Mouse (Mus musculus) C2C12 (cell line): ENCODE measurements around the gene Sez6l2.

Experiments
- CEBPB ChIP-seq: IDR thresholded peaks from one replicate; pipeline ENCODE4 v1.6.1; 2011; ENCODE audit warnings: low read depth, mild to moderate bottlenecking, control low read depth, moderate library complexity
- CTCF ChIP-seq: IDR thresholded peaks from one replicate; pipeline ENCODE4 v1.5.1; 2011; ENCODE audit not compliant: control insufficient read depth, insufficient read depth, insufficient read length
- FOSL1 ChIP-seq: IDR thresholded peaks from one replicate; pipeline ENCODE4 v1.8.0; 2011; ENCODE audit warnings: mild to moderate bottlenecking, low read length; ENCODE audit not compliant: poor library complexity, insufficient read depth, severe bottlenecking
- MAX ChIP-seq: IDR thresholded peaks from one replicate; pipeline ENCODE4 v1.6.1; 2011; ENCODE audit warnings: mild to moderate bottlenecking, control low read depth
- MYOD1 ChIP-seq: IDR thresholded peaks from one replicate; pipeline ENCODE4 v1.6.1; 2011; ENCODE audit warnings: low read depth; ENCODE audit not compliant: control insufficient read depth, insufficient read length
- MYOG ChIP-seq: IDR thresholded peaks from one replicate; pipeline ENCODE4 v1.6.1; 2011; ENCODE audit not compliant: control insufficient read depth, insufficient read length; ENCODE audit errors: extremely low read depth
- USF1 ChIP-seq: IDR thresholded peaks from one replicate; pipeline ENCODE4 v1.6.1; 2011; ENCODE audit warnings: low read depth, mild to moderate bottlenecking, control low read depth, moderate library complexity

DNA sequence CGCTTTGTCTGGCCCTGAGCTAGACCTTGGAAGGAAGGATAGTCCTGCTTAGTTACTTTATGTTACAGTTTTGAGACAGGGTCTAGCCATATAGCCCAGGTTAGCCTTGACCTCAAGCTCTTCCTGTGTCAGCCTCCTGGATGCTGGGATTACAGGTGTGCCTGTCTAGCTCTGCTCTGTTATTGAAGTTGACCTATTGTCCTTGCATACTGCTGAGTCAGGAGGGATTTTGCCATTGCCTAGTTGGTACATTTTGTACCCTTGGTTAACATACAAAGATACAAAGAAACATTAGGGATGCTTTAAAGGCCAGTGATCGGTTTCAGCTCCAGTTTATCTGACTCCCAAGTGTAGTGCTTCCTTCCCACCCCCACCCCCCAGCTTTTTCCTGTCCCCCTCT lies 17.7 kb upstream of the Sez6l2 start:
- TF ChIP-seq MAX: no peak
- TF ChIP-seq CTCF: no peak
- no peak for TF ChIP-seq CEBPB
- no peak for TF ChIP-seq MYOD1
- no peak for TF ChIP-seq FOSL1
- no peak for TF ChIP-seq USF1
- no peak for TF ChIP-seq MYOG
